11 mouse cellular contexts compared by ENCODE assay signal in genomic region chr4:138073531-138073930, GRCm38 (mm10).
DNase-seq lines count a peak whose midpoint lies in the region; ATAC-seq and TF ChIP-seq lines count a peak whose summit lies in the region.
"Had no signal": no experiment of that assay in that cellular context is flagged by ENCODE, and none has a peak within 500 bp of the region (broad histone marks: within the 10 kb centered on the region; RNA-seq: fewer than 3 reads in every experiment).

No protein-coding gene starts in this region.

- TF ChIP-seq CTCF in kidney, adult 2 months (conservative IDR thresholded peaks at IDR 0.05; ENCODE audit: insufficient read depth, insufficient read length, low read depth, low read length), result no peak
- TF ChIP-seq CTCF in cerebellum, adult 2 months (IDR thresholded peaks at IDR 0.05; ENCODE audit: borderline replicate concordance, insufficient read depth, low read depth, low read length), result no peak
- TF ChIP-seq CTCF in heart, postnatal 0 days (IDR thresholded peaks at IDR 0.05; ENCODE audit: low read depth), result no peak
- no peak for TF ChIP-seq CTCF in liver, postnatal 0 days (IDR thresholded peaks at IDR 0.05; ENCODE audit: low read depth)

- H3K4me3 ChIP-seq in kidney, adult 2 months (ENCODE audit: insufficient read depth, low read depth, low read length), result no peak overlapping the region
- H3K4me3 ChIP-seq in kidney, embryonic 16.5 days (ENCODE audit: low read length), result no peak overlapping the region
- no peak overlapping the region for H3K4me3 ChIP-seq in cerebellum, adult 2 months (replicated peaks; ENCODE audit: insufficient read depth, low read depth, low read length)
- H3K4me3 ChIP-seq in heart, postnatal 0 days (ENCODE audit: low read depth, low read length), result no peak overlapping the region
- H3K4me3 ChIP-seq in liver, postnatal 0 days (ENCODE audit: low read depth, low read length), result no peak overlapping the region
- H3K4me3 ChIP-seq: limb, embryonic 12.5 days had no signal

- no peaks in the 10 kb centered on the region for H3K9me3 ChIP-seq in kidney, embryonic 16.5 days (ENCODE audit: low read length)
- H3K9me3 ChIP-seq in heart, postnatal 0 days (replicated peaks; ENCODE audit: control insufficient read depth, low read length), result no peaks in the 10 kb centered on the region
- H3K9me3 ChIP-seq in liver, postnatal 0 days (ENCODE audit: low read length), result no peaks in the 10 kb centered on the region
- H3K9me3 ChIP-seq: limb, embryonic 12.5 days had no signal

- H3K27me3 ChIP-seq in kidney, adult 2 months (replicated peaks; ENCODE audit: control insufficient read depth, insufficient read depth, low read length), result no peaks in the 10 kb centered on the region
- H3K27me3 ChIP-seq in kidney, embryonic 16.5 days (ENCODE audit: insufficient read depth, low read length), result no peaks in the 10 kb centered on the region
- no peaks in the 10 kb centered on the region for H3K27me3 ChIP-seq in cerebellum, adult 2 months (ENCODE audit: control insufficient read depth, insufficient read depth, low read length)
- no peaks in the 10 kb centered on the region for H3K27me3 ChIP-seq in heart, postnatal 0 days (ENCODE audit: control insufficient read depth, insufficient read depth, low read length)
- H3K27me3 ChIP-seq in liver, postnatal 0 days (ENCODE audit: insufficient read depth, low read length), result no peaks in the 10 kb centered on the region
- H3K27me3 ChIP-seq: limb, embryonic 12.5 days had no signal

- WGBS in kidney, adult 2 months, result 42% methylated on average over 7 of the region's 7 CpGs
- WGBS in kidney, embryonic 16.5 days, result 76% methylated on average over 7 of the region's 7 CpGs
- 10% methylated on average over 7 of the region's 7 CpGs for WGBS in cerebellum, adult 2 months
- WGBS in heart, postnatal 0 days, result 50% methylated on average over 7 of the region's 7 CpGs
- 72% methylated on average over 7 of the region's 7 CpGs for WGBS in liver, postnatal 0 days (ENCODE audit: insufficient replicate concordance)

- no peak for ATAC-seq in kidney, embryonic 16.5 days (ENCODE audit: low FRiP score, low TSS enrichment)
- no peak for ATAC-seq in heart, postnatal 0 days (ENCODE audit: insufficient read depth, low read depth)
- no peak for ATAC-seq in liver, postnatal 0 days
- no peak for ATAC-seq in megakaryocyte, adult 5-6 weeks (ENCODE audit: poor library complexity, severe bottlenecking)

- 0 out of 2 replicates have a peak overlapping the region, but pooled peaks have one; percentile 6 for H3K27ac ChIP-seq in kidney, adult 2 months (ENCODE audit: insufficient read depth, low read depth, low read length)
- H3K27ac ChIP-seq in kidney, embryonic 16.5 days (ENCODE audit: low read length), result no peak overlapping the region
- no peak overlapping the region for H3K27ac ChIP-seq in cerebellum, adult 2 months (ENCODE audit: insufficient read depth, low read length)
- H3K27ac ChIP-seq in heart, postnatal 0 days (ENCODE audit: low read depth), result 0 out of 2 replicates have a peak overlapping the region, but pooled peaks have one; percentile 13
- H3K27ac ChIP-seq in liver, postnatal 0 days (ENCODE audit: low read depth), result no peak overlapping the region
- H3K27ac ChIP-seq: limb, embryonic 12.5 days had no signal

- peaks cover 16% of the 10 kb centered on the region for H3K4me1 ChIP-seq in kidney, adult 2 months (ENCODE audit: control insufficient read depth, insufficient read depth, low read length)
- H3K4me1 ChIP-seq in kidney, embryonic 16.5 days (ENCODE audit: insufficient read depth, low read length), result peaks cover 22% of the 10 kb centered on the region
- H3K4me1 ChIP-seq in cerebellum, adult 2 months (ENCODE audit: control insufficient read depth, insufficient read depth, low read length), result peaks cover 27% of the 10 kb centered on the region; the same call in 1 of the 2 replicates
- H3K4me1 ChIP-seq in heart, postnatal 0 days (ENCODE audit: control insufficient read depth, insufficient read depth), result peaks cover 3% of the 10 kb centered on the region; the same call in 1 of the 2 replicates
- H3K4me1 ChIP-seq in liver, postnatal 0 days (ENCODE audit: insufficient read depth), result peaks cover 9% of the 10 kb centered on the region

- TF ChIP-seq EP300 in heart, postnatal 0 days (IDR thresholded peaks at IDR 0.05; ENCODE audit: low read depth), result no peak
- TF ChIP-seq EP300 in liver, postnatal 0 days (IDR thresholded peaks at IDR 0.05; ENCODE audit: low read depth), result no peak

- no peak overlapping the region for H3K9ac ChIP-seq in kidney, embryonic 16.5 days (replicated peaks; ENCODE audit: low read length)
- no peak overlapping the region for H3K9ac ChIP-seq in heart, postnatal 0 days (replicated peaks; ENCODE audit: low read depth, low read length)
- H3K9ac ChIP-seq in liver, postnatal 0 days (replicated peaks), result no peak overlapping the region
- H3K9ac ChIP-seq: limb, embryonic 12.5 days had no signal

- H3K4me2 ChIP-seq in kidney, embryonic 16.5 days (replicated peaks; ENCODE audit: low read depth, low read length), result no peak overlapping the region
- H3K4me2 ChIP-seq in heart, postnatal 0 days (ENCODE audit: low read depth, low read length), result no peak overlapping the region
- H3K4me2 ChIP-seq in liver, postnatal 0 days (ENCODE audit: low read depth, low read length), result no peak overlapping the region
- H3K4me2 ChIP-seq: limb, embryonic 12.5 days had no signal

- no peak for TF ChIP-seq POLR2A in kidney, adult 2 months (IDR thresholded peaks at IDR 0.05; ENCODE audit: low read depth, low read length)
- TF ChIP-seq POLR2A in cerebellum, adult 2 months (IDR thresholded peaks at IDR 0.05; ENCODE audit: borderline replicate concordance, insufficient read depth, low read length), result no peak

- H3K36me3 ChIP-seq in kidney, adult 2 months (ENCODE audit: control insufficient read depth, insufficient read depth, low read length), result no peaks in the 10 kb centered on the region; the same call in 1 of the 2 replicates
- H3K36me3 ChIP-seq in kidney, embryonic 16.5 days (ENCODE audit: insufficient read depth, low read length), result peaks cover 12% of the 10 kb centered on the region; the same call in 1 of the 2 replicates
- 0 out of 2 replicates have a peak, but pooled peaks cover 2% of the 10 kb centered on the region for H3K36me3 ChIP-seq in heart, postnatal 0 days (replicated peaks; ENCODE audit: control insufficient read depth, insufficient read depth, low read length)
- peaks cover 6% of the 10 kb centered on the region; the same call in 1 of the 2 replicates for H3K36me3 ChIP-seq in liver, postnatal 0 days (replicated peaks; ENCODE audit: insufficient read depth, low read length)

- DNase-seq in kidney, adult 2 months, result peak; percentile 58
- peak; percentile 55 for DNase-seq in adrenal gland, postnatal 25 days
- DNase-seq in cerebellum, adult 2 months, result peak; percentile 69 to 72
- no peak for DNase-seq in heart, postnatal 0 days (ENCODE audit: low spot score)
- no peak for DNase-seq in spleen, postnatal 4 days (ENCODE audit: low spot score in 2 of 2)
- DNase-seq in liver, postnatal 0 days, result no peak
- DNase-seq: lung, postnatal 4 days; spleen, adult 18-20 months had no signal

Comparison
In these comparisons a context has a peak if more than half of its experiments do, and no peak if none do; other contexts are left out.
1. H3K27ac ChIP-seq: peak in kidney, adult 2 months (single experiment) and heart, postnatal 0 days (single experiment); none in kidney, embryonic 16.5 days (single experiment), cerebellum, adult 2 months (single experiment) and liver, postnatal 0 days (single experiment).
2. DNase-seq: peak in kidney, adult 2 months (single experiment), adrenal gland, postnatal 25 days (single experiment) and cerebellum, adult 2 months (2 of 2); none in heart, postnatal 0 days (single experiment), spleen, postnatal 4 days (0 of 2) and liver, postnatal 0 days (single experiment).